Mouse (Mus musculus) liver, adult (tissue): Measurements from ENCODE around the gene Btg2.

ENCODE experiments used
- GATA4 ChIP-seq: IDR thresholded peaks from 2 replicates; pipeline ENCODE4 v1.6.1; 2014; ENCODE audit warnings: mild to moderate bottlenecking, low read length; ENCODE audit not compliant: insufficient replicate concordance

The Btg2 gene

GRCm38 (mm10) chr1:134074184-134074583, 4.7 kb downstream of the Btg2 start:
- no peak for TF ChIP-seq GATA4

DNA sequence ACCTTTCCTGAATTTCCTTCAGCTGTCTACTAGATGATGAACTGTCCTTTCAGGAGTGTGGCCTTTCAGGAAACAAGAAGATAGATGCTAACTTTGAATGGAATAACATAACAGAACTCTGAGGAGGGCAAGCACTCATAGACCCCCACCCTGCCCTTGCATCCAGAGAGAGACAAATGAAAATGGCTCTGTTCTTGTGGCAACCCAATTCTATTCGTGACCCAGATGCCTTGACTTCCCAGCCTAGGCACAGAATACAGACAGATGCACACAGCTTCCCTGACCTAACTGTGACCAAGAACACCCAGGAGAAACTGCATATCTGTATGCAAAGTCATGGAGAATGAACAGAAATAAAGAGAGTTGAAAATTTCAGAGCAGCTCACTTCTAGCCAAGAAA, 5.3 kb downstream of the Btg2 start:
- TF ChIP-seq GATA4, result no peak

DNA sequence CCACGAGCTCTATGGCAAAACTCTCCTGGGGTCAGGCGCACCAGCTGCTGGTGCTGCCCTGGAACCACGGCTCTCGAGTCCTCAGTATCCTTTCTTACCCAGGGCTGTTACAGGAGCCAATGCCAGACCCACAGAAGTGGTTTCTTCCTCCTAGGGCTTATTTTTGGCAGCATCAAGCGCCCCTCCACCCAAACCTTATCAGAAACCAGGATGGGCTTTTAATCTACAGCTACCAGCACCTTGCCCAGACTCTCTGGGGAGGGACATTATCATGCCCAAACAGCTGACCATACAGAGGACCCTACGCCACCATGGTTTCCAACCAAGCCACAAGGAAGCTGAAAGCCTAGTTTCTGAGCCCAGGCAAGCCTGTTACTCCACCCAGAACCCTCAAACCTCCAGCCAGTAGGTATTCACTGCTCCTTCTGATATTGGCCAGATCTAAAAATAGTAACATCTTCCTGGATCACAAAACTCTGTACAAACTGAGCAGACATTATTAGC, 5.8 kb downstream of the Btg2 start:
- no peak for TF ChIP-seq GATA4

GRCm38 (mm10) chr1:134071411-134072018, 7.4 kb downstream of the Btg2 start:
- peak; percentile 42; the same call in 1 of the 2 replicates for TF ChIP-seq GATA4

- TF ChIP-seq GATA4, result no peak
Observed at GRCm38 (mm10) chr1:134070099-134070669, 8.7 kb downstream of the Btg2 start.

- no peak for TF ChIP-seq GATA4
Observed at GRCm38 (mm10) chr1:134067143-134067619, 11.7 kb downstream of the Btg2 start.

- no peak for TF ChIP-seq GATA4
Observed at GRCm38 (mm10) chr1:134066554-134066953, 12.4 kb downstream of the Btg2 start.

DNA sequence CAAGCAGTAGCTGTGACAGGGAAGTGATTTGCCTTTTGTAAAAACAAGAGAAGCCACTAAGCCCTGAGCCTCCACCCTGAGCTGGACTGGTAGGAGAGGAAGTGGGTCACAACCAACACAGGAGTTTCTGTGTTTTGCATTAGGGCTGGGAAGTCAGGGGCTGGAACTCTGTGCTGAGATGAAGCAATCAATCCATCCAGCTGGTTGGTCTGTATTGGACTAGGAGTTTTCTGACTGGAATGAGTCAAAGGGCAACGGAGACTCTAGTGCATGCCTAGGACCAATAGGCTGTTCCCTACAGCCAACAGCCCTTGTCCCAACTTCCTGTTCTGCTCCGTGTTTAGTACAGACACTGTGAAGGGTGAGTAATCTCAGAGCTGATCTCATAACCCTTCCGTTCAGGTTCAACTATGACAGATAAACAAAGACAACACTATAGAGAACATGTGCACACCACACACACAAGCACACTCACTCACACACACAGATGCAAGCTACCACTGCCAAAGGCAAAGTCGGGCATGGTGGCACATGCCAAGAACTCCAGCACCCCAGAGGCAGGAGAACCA, 13.6 kb downstream of the Btg2 start:
- TF ChIP-seq GATA4, result no peak

GRCm38 (mm10) chr1:134064296-134064831, 14.6 kb downstream of the Btg2 start:
- TF ChIP-seq GATA4, result no peak

GRCm38 (mm10) chr1:134063773-134064125, 15.2 kb downstream of the Btg2 start:
- no peak for TF ChIP-seq GATA4

DNA sequence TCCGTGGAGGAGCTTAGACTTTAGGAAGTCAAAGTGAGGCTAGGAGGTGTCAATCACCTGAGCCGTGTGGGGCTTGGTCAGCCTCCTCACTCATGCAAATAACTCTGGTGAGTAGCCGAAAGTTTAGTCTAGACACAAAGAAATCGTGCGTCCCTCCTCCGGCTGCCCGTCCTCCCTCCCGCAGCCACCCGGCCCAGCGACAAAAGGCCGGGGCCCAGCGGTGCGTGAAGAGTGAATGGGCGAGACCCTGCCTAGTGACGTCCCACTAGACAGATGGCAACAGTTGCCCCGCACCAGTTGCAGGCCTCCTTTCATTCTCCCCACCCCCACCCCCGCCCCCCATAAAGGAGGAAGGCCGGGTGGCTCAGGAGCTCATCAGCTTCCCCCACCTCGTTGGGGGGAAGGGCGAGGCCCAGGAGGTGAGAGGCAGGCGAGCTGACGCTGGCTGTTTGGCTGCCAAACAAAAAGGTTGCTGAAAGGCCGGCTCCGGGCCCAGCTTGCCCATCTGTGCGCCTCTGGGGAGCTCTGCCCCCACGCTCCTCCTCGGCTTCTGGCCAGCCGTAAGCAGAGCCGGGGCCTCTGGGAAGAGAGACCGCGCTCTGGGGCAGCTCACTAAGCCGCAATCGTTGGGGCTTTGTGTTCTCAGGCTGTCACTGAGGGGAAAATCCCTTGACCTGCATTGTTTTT, 15.7 kb downstream of the Btg2 start:
- TF ChIP-seq GATA4, result no peak

GRCm38 (mm10) chr1:134062411-134063085, 16.4 kb downstream of the Btg2 start:
- TF ChIP-seq GATA4, result no peak

GRCm38 (mm10) chr1:134061915-134062314, 17.0 kb downstream of the Btg2 start:
- no peak for TF ChIP-seq GATA4

GRCm38 (mm10) chr1:134060849-134061569, 17.9 kb downstream of the Btg2 start:
- no peak for TF ChIP-seq GATA4
